18 mouse cellular contexts compared by ENCODE assay signal in genomic region chr11:93095588-93095987, GRCm38 (mm10). TPM values are rescaled to one million over a fixed set of nuclear protein-coding genes. Genes with fewer than 3 reads are reported as not detected.
A peak's percentile ranks its signal among the peaks of the same experiment; 100 is the strongest.
DNase-seq lines count a peak whose midpoint lies in the region; ATAC-seq and TF ChIP-seq lines count a peak whose summit lies in the region.
"Had no signal": no experiment of that assay in that cellular context is flagged by ENCODE, and none has a peak within 500 bp of the region (broad histone marks: within the 10 kb centered on the region; RNA-seq: fewer than 3 reads in every experiment).

No protein-coding gene starts in this region.

- no peaks in the 10 kb centered on the region for H3K9me3 ChIP-seq in forebrain, postnatal 0 days (ENCODE audit: low read length)
- H3K9me3 ChIP-seq in forebrain, embryonic 15.5 days: no peaks in the 10 kb centered on the region
- H3K9me3 ChIP-seq in liver, postnatal 0 days (ENCODE audit: low read length): no peaks in the 10 kb centered on the region
- no peaks in the 10 kb centered on the region for H3K9me3 ChIP-seq in ES-Bruce4 (replicated peaks; ENCODE audit: control insufficient read depth, insufficient read depth, low read length, poor library complexity, severe bottlenecking)
- H3K9me3 ChIP-seq: embryonic facial prominence, embryonic 15.5 days; forebrain, embryonic 12.5 days; hindbrain, embryonic 13.5 days; neural tube, embryonic 12.5 days had no signal

- peaks cover 15% of the 10 kb centered on the region for H3K27me3 ChIP-seq in forebrain, postnatal 0 days (ENCODE audit: insufficient read depth, low read length)
- peaks cover 20% of the 10 kb centered on the region for H3K27me3 ChIP-seq in forebrain, embryonic 15.5 days
- H3K27me3 ChIP-seq in liver, postnatal 0 days (ENCODE audit: insufficient read depth, low read length): peaks cover 35% of the 10 kb centered on the region
- H3K27me3 ChIP-seq in ES-Bruce4 (ENCODE audit: control insufficient read depth, insufficient read depth, low read length, poor library complexity, severe bottlenecking): peaks cover 13% of the 10 kb centered on the region
- H3K27me3 ChIP-seq: CH12.LX had no signal

- H3K4me2 ChIP-seq in forebrain, postnatal 0 days (ENCODE audit: low read depth): no peak overlapping the region
- no peak overlapping the region for H3K4me2 ChIP-seq in forebrain, embryonic 15.5 days (replicated peaks)
- no peak overlapping the region for H3K4me2 ChIP-seq in liver, postnatal 0 days (ENCODE audit: low read depth, low read length)
- H3K4me2 ChIP-seq: embryonic facial prominence, embryonic 15.5 days; forebrain, embryonic 12.5 days; hindbrain, embryonic 13.5 days; neural tube, embryonic 12.5 days had no signal

- no peaks in the 10 kb centered on the region for H3K36me3 ChIP-seq in forebrain, postnatal 0 days (ENCODE audit: insufficient read depth)
- H3K36me3 ChIP-seq in forebrain, embryonic 15.5 days: no peaks in the 10 kb centered on the region
- no peaks in the 10 kb centered on the region for H3K36me3 ChIP-seq in liver, postnatal 0 days (replicated peaks; ENCODE audit: insufficient read depth, low read length)
- no peaks in the 10 kb centered on the region for H3K36me3 ChIP-seq in ES-Bruce4 (ENCODE audit: control insufficient read depth, insufficient read depth, low read length, poor library complexity, severe bottlenecking)
- H3K36me3 ChIP-seq: embryonic facial prominence, embryonic 15.5 days; forebrain, embryonic 12.5 days; hindbrain, embryonic 13.5 days; neural tube, embryonic 12.5 days had no signal

- 18% methylated on average over 2 of the region's 2 CpGs for WGBS in forebrain, postnatal 0 days
- 29% methylated on average over 2 of the region's 2 CpGs for WGBS in forebrain, embryonic 15.5 days
- WGBS in liver, postnatal 0 days (ENCODE audit: insufficient replicate concordance): 14% methylated on average over 2 of the region's 2 CpGs

- ATAC-seq in forebrain, postnatal 0 days: no peak
- no peak for ATAC-seq in forebrain, embryonic 15.5 days (replicated peaks)
- no peak for ATAC-seq in liver, postnatal 0 days

- TF ChIP-seq POLR2A in ES-Bruce4 (IDR thresholded peaks at IDR 0.05; ENCODE audit: insufficient read depth, low read length): no peak
- no peak for TF ChIP-seq POLR2A in cortical plate, adult 2 months (IDR thresholded peaks at IDR 0.05; ENCODE audit: extremely low read depth, insufficient read depth, low read length)

- peaks cover 5% of the 10 kb centered on the region for H3K4me1 ChIP-seq in forebrain, postnatal 0 days (ENCODE audit: insufficient read depth)
- peaks cover 30% of the 10 kb centered on the region for H3K4me1 ChIP-seq in forebrain, embryonic 15.5 days
- H3K4me1 ChIP-seq in liver, postnatal 0 days (ENCODE audit: insufficient read depth): no peaks in the 10 kb centered on the region
- no peaks in the 10 kb centered on the region for H3K4me1 ChIP-seq in ES-Bruce4 (ENCODE audit: control insufficient read depth, insufficient read depth, low read length)
- H3K4me1 ChIP-seq in cortical plate, adult 2 months (ENCODE audit: control insufficient read depth, insufficient read depth, low read length): no peaks in the 10 kb centered on the region

- peak; percentile 55 for TF ChIP-seq CTCF in forebrain, postnatal 0 days (IDR thresholded peaks at IDR 0.05; ENCODE audit: low read depth)
- 0 out of 2 replicates have a peak, but pooled peaks have one; percentile 19 for TF ChIP-seq CTCF in liver, postnatal 0 days (IDR thresholded peaks at IDR 0.05; ENCODE audit: low read depth)
- peak; percentile 27 for TF ChIP-seq CTCF in ES-Bruce4 (IDR thresholded peaks at IDR 0.05; ENCODE audit: low read depth, low read length)
- peak; percentile 36; the same call in 1 of the 2 replicates for TF ChIP-seq CTCF in cortical plate, adult 2 months (IDR thresholded peaks at IDR 0.05; ENCODE audit: extremely low read depth, insufficient read depth, low read length)

- TF ChIP-seq EP300 in liver, postnatal 0 days (IDR thresholded peaks at IDR 0.05; ENCODE audit: low read depth): no peak
- TF ChIP-seq EP300 in ES-Bruce4 (IDR thresholded peaks at IDR 0.05; ENCODE audit: insufficient read depth, low read depth, low read length): no peak

- H3K9ac ChIP-seq in forebrain, postnatal 0 days: no peak overlapping the region
- no peak overlapping the region for H3K9ac ChIP-seq in forebrain, embryonic 15.5 days (replicated peaks)
- no peak overlapping the region for H3K9ac ChIP-seq in liver, postnatal 0 days (replicated peaks)
- no peak overlapping the region for H3K9ac ChIP-seq in ES-Bruce4 (ENCODE audit: low read depth, poor library complexity, severe bottlenecking)
- H3K9ac ChIP-seq: embryonic facial prominence, embryonic 15.5 days; forebrain, embryonic 12.5 days; hindbrain, embryonic 13.5 days; neural tube, embryonic 12.5 days had no signal

- H3K27ac ChIP-seq in forebrain, postnatal 0 days (ENCODE audit: low read depth, low read length): no peak overlapping the region
- no peak overlapping the region for H3K27ac ChIP-seq in forebrain, embryonic 15.5 days (replicated peaks)
- H3K27ac ChIP-seq in liver, postnatal 0 days (ENCODE audit: low read depth): no peak overlapping the region
- no peak overlapping the region for H3K27ac ChIP-seq in ES-Bruce4 (ENCODE audit: insufficient read depth, low read length)
- no peak overlapping the region for H3K27ac ChIP-seq in cortical plate, adult 2 months (ENCODE audit: insufficient read depth, low read length)
- H3K27ac ChIP-seq: embryonic facial prominence, embryonic 15.5 days; forebrain, embryonic 12.5 days; hindbrain, embryonic 13.5 days; neural tube, embryonic 12.5 days had no signal

- DNase-seq in forebrain, postnatal 0 days: no peak
- DNase-seq in liver, postnatal 0 days: no peak
- DNase-seq in liver: no peak
- no peak for DNase-seq in right cerebral cortex, postnatal 14 days
- DNase-seq: adrenal gland, adult 8-10 months; kidney, adult 18-20 months; kidney, postnatal 4 days had no signal

- no peak overlapping the region for H3K4me3 ChIP-seq in forebrain, postnatal 0 days (ENCODE audit: low read depth, low read length)
- no peak overlapping the region for H3K4me3 ChIP-seq in forebrain, embryonic 15.5 days
- H3K4me3 ChIP-seq in liver, postnatal 0 days (ENCODE audit: low read depth, low read length): no peak overlapping the region
- no peak overlapping the region for H3K4me3 ChIP-seq in ES-Bruce4 (ENCODE audit: low read depth, low read length)
- no peak overlapping the region for H3K4me3 ChIP-seq in cortical plate, adult 2 months (ENCODE audit: insufficient read depth, low read length)
- H3K4me3 ChIP-seq: embryonic facial prominence, embryonic 15.5 days; forebrain, embryonic 12.5 days; hindbrain, embryonic 13.5 days; neural tube, embryonic 12.5 days had no signal

RNA-seq across cellular contexts. Expression of gene Car10, which starts 2.2 kb away (rescaled TPM):
- 19.0 and 34.6 TPM in 2 replicates for total RNA-seq in forebrain, postnatal 0 days (2014; rRNA removed)
- 12.5 and 25.6 TPM in 2 replicates for polyA plus RNA-seq in forebrain, postnatal 0 days (2015; fragmentation: Nextera tagmentation; extraction: Ambion mirVana)
- polyA plus RNA-seq in forebrain, embryonic 15.5 days (2015; fragmentation: Nextera tagmentation; extraction: Ambion mirVana): 8.5 and 10.6 TPM in 2 replicates
- polyA plus RNA-seq in liver, postnatal 0 days (2015; fragmentation: Nextera tagmentation; extraction: Ambion mirVana): 0.04 TPM in 1 of 2 replicates, not detected in the other
- polyA plus RNA-seq in ES-Bruce4 (2011; ENCODE audit: insufficient read depth, insufficient read length, low read depth, missing spikeins): 0.20 TPM in 1 of 2 replicates, not detected in the other
- 86.1 and 88.0 TPM in 2 replicates for polyA plus RNA-seq in cortical plate, adult 2 months (2012; rRNA removed)
- total RNA-seq: CH12.LX; common myeloid progenitor, adult 5-6 weeks; granulocyte monocyte progenitor cell, adult 5-6 weeks had no signal
- polyA plus RNA-seq: liver, embryonic 16.5 days had no signal
